Mouse (Mus musculus): ENCODE results near the gene Kbtbd6. TPM values are rescaled to one million over a fixed set of nuclear protein-coding genes. Genes with fewer than 3 reads are reported as not detected.
A peak's percentile ranks its signal among the peaks of the same experiment; 100 is the strongest.
"Not testable (repeated sequence)": the region's sequence is repeated elsewhere in the genome, so short reads cannot be mapped to it uniquely, and the experiment has no call there.

Gene Kbtbd6
- polyA plus RNA-seq (2016; fragmentation: Nextera tagmentation; extraction: Ambion mirVana) = 5.1 and 6.1 TPM in 2 replicates

GRCm38 (mm10) chr14:79451681-79452590 lies at the start of gene Kbtbd6:
Gene Kbtbd6 (plus strand): TSS chr14:79451835.
- Histone ChIP-seq H3K36me3 (replicated peaks) (peaks cover 10% of the 10 kb centered on the region), H3K4me3 (peak within 1 kb of the TSS; percentile 66), H3K27ac (replicated peaks) (peak within 1 kb of the TSS; percentile 89)
- 19% methylated on average over 45 of the region's 89 CpGs for WGBS
- H3K27me3 ChIP-seq (replicated peaks; ENCODE audit: low read depth, poor library complexity, severe bottlenecking); H3K9me3 ChIP-seq; H3K4me1 ChIP-seq: not testable (repeated sequence)
- peak; percentile 89 for DNase-seq (ENCODE audit: low spot score)

- H3K9me3 ChIP-seq = no peaks in the 10 kb centered on the region
- no peaks in the 10 kb centered on the region for H3K4me1 ChIP-seq
- H3K4me3 ChIP-seq = no peak overlapping the region
- H3K27ac ChIP-seq (replicated peaks) = no peak overlapping the region
- 79% methylated on average over 2 of the region's 2 CpGs for WGBS
- peaks cover 21% of the 10 kb centered on the region for H3K36me3 ChIP-seq (replicated peaks)
- no peak for DNase-seq (ENCODE audit: low spot score)
- H3K27me3 ChIP-seq (replicated peaks; ENCODE audit: low read depth, poor library complexity, severe bottlenecking) = no peaks in the 10 kb centered on the region
Observed at GRCm38 (mm10) chr14:79407641-79408040, 44.0 kb upstream of the Kbtbd6 start.

GRCm38 (mm10) chr14:79409278-79409830 lies 42.3 kb upstream of the Kbtbd6 start:
- no peak for DNase-seq (ENCODE audit: low spot score)
- H3K27ac ChIP-seq (replicated peaks) = no peak overlapping the region
- no peaks in the 10 kb centered on the region for H3K9me3 ChIP-seq
- H3K4me3 ChIP-seq = no peak overlapping the region
- H3K4me1 ChIP-seq = no peaks in the 10 kb centered on the region
- WGBS = 94% methylated on average over 6 of the region's 6 CpGs
- H3K36me3 ChIP-seq (replicated peaks) = peaks cover 20% of the 10 kb centered on the region
- H3K27me3 ChIP-seq (replicated peaks; ENCODE audit: low read depth, poor library complexity, severe bottlenecking) = no peaks in the 10 kb centered on the region

- no peaks in the 10 kb centered on the region for H3K9me3 ChIP-seq
Observed at GRCm38 (mm10) chr14:79410662-79411061, 41.0 kb upstream of the Kbtbd6 start.

GRCm38 (mm10) chr14:79413121-79413520 lies 38.5 kb upstream of the Kbtbd6 start:
- DNase-seq (ENCODE audit: low spot score) = no peak
- H3K9me3 ChIP-seq = no peaks in the 10 kb centered on the region
- 83% methylated on average over 6 of the region's 6 CpGs for WGBS
- peaks cover 16% of the 10 kb centered on the region for H3K36me3 ChIP-seq (replicated peaks)
- H3K4me3 ChIP-seq = no peak overlapping the region
- H3K27me3 ChIP-seq (replicated peaks; ENCODE audit: low read depth, poor library complexity, severe bottlenecking) = no peaks in the 10 kb centered on the region
- no peaks in the 10 kb centered on the region for H3K4me1 ChIP-seq
- no peak overlapping the region for H3K27ac ChIP-seq (replicated peaks)

More at GRCm38 (mm10) chr14:79410662-79411061, 41.0 kb upstream of the Kbtbd6 start:
- Histone ChIP-seq H3K27ac (replicated peaks) (no peak overlapping the region), H3K36me3 (replicated peaks) (peaks cover 20% of the 10 kb centered on the region), H3K4me3 (no peak overlapping the region), H3K27me3 (replicated peaks; ENCODE audit: low read depth, poor library complexity, severe bottlenecking) (no peaks in the 10 kb centered on the region), H3K4me1 (no peaks in the 10 kb centered on the region)
- WGBS = 76% methylated on average over 2 of the region's 2 CpGs
- DNase-seq (ENCODE audit: low spot score) = no peak

DNA sequence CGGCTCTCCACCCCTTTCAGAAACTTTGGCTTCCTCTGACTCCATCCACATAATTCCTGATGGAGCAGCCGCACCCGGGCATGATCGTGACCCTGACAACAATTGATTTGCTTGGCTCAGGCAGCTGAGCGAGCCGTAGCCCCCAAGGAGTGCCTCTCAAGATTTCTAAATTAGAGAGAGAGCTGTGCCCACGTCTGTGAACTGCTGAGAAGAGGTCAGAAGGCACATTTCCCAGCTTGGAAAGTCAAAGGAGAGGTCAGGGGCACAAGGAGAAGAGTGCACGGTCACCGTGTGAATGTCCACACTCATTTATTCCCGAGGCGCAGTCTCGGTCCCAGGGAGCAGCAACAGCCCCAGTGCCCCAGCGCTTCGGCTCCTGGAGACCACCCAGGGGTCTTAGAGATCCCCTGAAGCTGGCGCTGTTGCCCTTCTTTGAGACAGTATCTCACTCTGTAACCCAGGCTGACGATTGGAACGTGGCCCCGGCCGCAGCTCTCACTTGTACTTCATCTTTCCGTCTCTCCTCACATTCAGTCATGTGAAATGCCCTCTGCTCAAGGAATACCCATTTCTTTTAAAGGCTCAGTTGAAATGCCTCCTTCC lies 31.5 kb upstream of the Kbtbd6 start:
- 55% methylated on average over 20 of the region's 20 CpGs for WGBS
- no peak overlapping the region for H3K4me3 ChIP-seq
- peaks cover 5% of the 10 kb centered on the region; the same call in 1 of the 2 replicates for H3K36me3 ChIP-seq (replicated peaks)
- H3K27me3 ChIP-seq (replicated peaks; ENCODE audit: low read depth, poor library complexity, severe bottlenecking) = no peaks in the 10 kb centered on the region
- peaks cover 10% of the 10 kb centered on the region for H3K4me1 ChIP-seq
- DNase-seq (ENCODE audit: low spot score) = peak; percentile 33
- no peaks in the 10 kb centered on the region for H3K9me3 ChIP-seq
- H3K27ac ChIP-seq (replicated peaks) = peak overlapping the region; percentile 44; the same call in 1 of the 2 replicates

- H3K9me3 ChIP-seq = peaks cover 15% of the 10 kb centered on the region
- no peaks in the 10 kb centered on the region for H3K27me3 ChIP-seq (replicated peaks; ENCODE audit: low read depth, poor library complexity, severe bottlenecking)
- no peaks in the 10 kb centered on the region for H3K4me1 ChIP-seq
- H3K4me3 ChIP-seq = peak within 1 kb of the TSS; percentile 66
- H3K36me3 ChIP-seq (replicated peaks) = peaks cover 21% of the 10 kb centered on the region
- peak; percentile 94 for DNase-seq (ENCODE audit: low spot score)
- under 1% methylated on average over 44 of the region's 44 CpGs for WGBS
- H3K27ac ChIP-seq (replicated peaks) = peak within 1 kb of the TSS; percentile 88
Observed at GRCm38 (mm10) chr14:79425979-79426729, 25.5 kb upstream of the Kbtbd6 start, which contains the start of gene Kbtbd7. Gene Kbtbd7 (plus strand): TSS chr14:79426511.

DNA sequence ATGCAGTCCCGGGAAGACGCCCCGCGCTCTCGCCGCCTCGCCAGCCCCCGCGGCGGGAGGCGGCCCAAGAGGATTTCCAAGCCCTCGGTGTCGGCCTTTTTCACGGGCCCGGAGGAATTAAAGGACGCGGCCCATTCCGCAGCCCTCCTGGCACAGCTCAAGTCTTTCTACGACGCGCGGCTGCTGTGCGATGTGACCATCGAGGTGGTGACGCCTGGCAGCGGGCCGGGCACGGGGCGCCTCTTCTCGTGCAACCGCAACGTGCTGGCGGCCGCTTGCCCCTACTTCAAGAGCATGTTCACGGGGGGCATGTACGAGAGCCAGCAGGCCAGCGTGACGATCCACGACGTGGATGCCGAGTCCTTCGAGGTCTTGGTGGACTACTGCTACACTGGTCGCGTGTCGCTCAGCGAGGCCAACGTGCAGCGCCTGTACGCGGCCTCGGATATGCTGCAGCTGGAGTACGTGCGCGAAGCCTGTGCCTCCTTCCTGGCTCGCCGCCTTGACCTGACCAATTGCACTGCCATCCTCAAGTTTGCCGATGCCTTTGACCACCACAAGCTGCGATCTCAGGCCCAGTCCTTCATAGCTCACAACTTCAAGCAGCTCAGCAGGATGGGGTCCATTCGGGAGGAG lies 24.8 kb upstream of the Kbtbd6 start:
- peak overlapping the region; percentile 88 for H3K27ac ChIP-seq (replicated peaks)
- not testable (repeated sequence) for H3K4me1 ChIP-seq; DNase-seq (ENCODE audit: low spot score); H3K27me3 ChIP-seq (replicated peaks; ENCODE audit: low read depth, poor library complexity, severe bottlenecking)
- peaks cover 25% of the 10 kb centered on the region for H3K36me3 ChIP-seq (replicated peaks)
- H3K9me3 ChIP-seq = peaks cover 18% of the 10 kb centered on the region
- WGBS = 45% methylated on average over 14 of the region's 59 CpGs
- peak overlapping the region; percentile 66 for H3K4me3 ChIP-seq

GRCm38 (mm10) chr14:79434068-79434467 lies 17.6 kb upstream of the Kbtbd6 start:
- Histone ChIP-seq H3K27me3 (replicated peaks; ENCODE audit: low read depth, poor library complexity, severe bottlenecking) (no peaks in the 10 kb centered on the region), H3K4me1 (no peaks in the 10 kb centered on the region), H3K9me3 (peaks cover 4% of the 10 kb centered on the region; the same call in 1 of the 2 replicates), H3K27ac (replicated peaks) (no peak overlapping the region), H3K4me3 (no peak overlapping the region), H3K36me3 (replicated peaks) (peaks cover 9% of the 10 kb centered on the region)
- 77% methylated on average over 1 of the region's 1 CpGs for WGBS
- no peak for DNase-seq (ENCODE audit: low spot score)

GRCm38 (mm10) chr14:79440655-79441054 lies 11.0 kb upstream of the Kbtbd6 start:
- H3K4me3 ChIP-seq = no peak overlapping the region
- no peaks in the 10 kb centered on the region for H3K27me3 ChIP-seq (replicated peaks; ENCODE audit: low read depth, poor library complexity, severe bottlenecking)
- H3K9me3 ChIP-seq = no peaks in the 10 kb centered on the region
- DNase-seq (ENCODE audit: low spot score) = no peak
- 90% methylated on average over 2 of the region's 2 CpGs for WGBS
- no peaks in the 10 kb centered on the region for H3K36me3 ChIP-seq (replicated peaks)
- H3K27ac ChIP-seq (replicated peaks) = no peak overlapping the region
- H3K4me1 ChIP-seq = peaks cover 12% of the 10 kb centered on the region; the same call in 1 of the 2 replicates

DNA sequence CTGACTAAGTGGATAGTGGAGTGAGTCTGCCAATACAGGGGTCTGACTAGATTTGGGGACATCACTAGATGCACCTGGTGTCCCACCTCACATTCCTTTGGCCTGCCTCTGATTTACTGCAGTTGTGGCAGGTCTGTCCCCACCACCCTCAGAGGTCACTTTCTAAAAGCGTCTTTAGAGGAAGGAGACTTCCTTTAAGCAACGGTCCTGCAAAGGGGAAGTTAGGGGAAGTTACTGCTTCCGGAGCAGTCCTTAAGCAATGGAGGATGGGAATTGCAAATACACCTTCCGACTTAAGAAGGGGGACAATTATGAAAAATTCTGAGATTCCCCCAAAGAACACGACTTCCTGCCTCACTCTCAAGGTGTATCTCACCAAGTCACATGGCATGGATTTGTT lies 10.2 kb upstream of the Kbtbd6 start:
- 80% methylated on average over 5 of the region's 5 CpGs for WGBS
- Histone ChIP-seq H3K36me3 (replicated peaks) (no peaks in the 10 kb centered on the region), H3K4me3 (no peak overlapping the region), H3K9me3 (no peaks in the 10 kb centered on the region), H3K4me1 (peaks cover 12% of the 10 kb centered on the region; the same call in 1 of the 2 replicates), H3K27ac (replicated peaks) (no peak overlapping the region), H3K27me3 (replicated peaks; ENCODE audit: low read depth, poor library complexity, severe bottlenecking) (no peaks in the 10 kb centered on the region)
- no peak for DNase-seq (ENCODE audit: low spot score)

Data from embryonic facial prominence, embryonic 10.5 days (tissue).